Mouse (Mus musculus) liver, embryonic 15.5 days (tissue): ENCODE results near the gene Etl4. TPM values are rescaled to one million over a fixed set of nuclear protein-coding genes. Genes with fewer than 3 reads are reported as not detected.
A peak's percentile ranks its signal among the peaks of the same experiment; 100 is the strongest.

Experiments used
- ATAC-seq: fragments of 200-750 bp; cut with Nextera tagmentation; 2 replicates; pipeline ENCODE4 v1.8.0; 2017; ENCODE audit warnings: moderate number of reproducible peaks, mild to moderate bottlenecking, moderate library complexity; ENCODE audit not compliant: insufficient read depth
- H3K27ac ChIP-seq: fragments of 300-500 bp; sonication (generic); replicated peaks from 2 replicates; pipeline ENCODE4 v1.5.1; 2015; ENCODE audit warnings: mild to moderate bottlenecking, inconsistent platforms
- H3K27me3 ChIP-seq: fragments of 300-500 bp; sonication (generic); 2 replicates; pipeline ENCODE4 v1.6.1; 2015; ENCODE audit warnings: mild to moderate bottlenecking, inconsistent platforms
- H3K36me3 ChIP-seq: fragments of 300-500 bp; sonication (generic); replicated peaks from 2 replicates; pipeline ENCODE4 v1.6.1; 2015; ENCODE audit warnings: moderate library complexity, mild to moderate bottlenecking, inconsistent platforms
- H3K4me1 ChIP-seq: fragments of 300-500 bp; sonication (generic); replicated peaks from 2 replicates; pipeline ENCODE4 v1.6.1; 2015; ENCODE audit warnings: inconsistent platforms
- H3K4me2 ChIP-seq: fragments of 300-500 bp; sonication (generic); 2 replicates; pipeline ENCODE4 v1.6.1; 2015; ENCODE audit warnings: moderate library complexity, mild to moderate bottlenecking, inconsistent platforms
- H3K4me3 ChIP-seq: fragments of 300-500 bp; sonication (generic); replicated peaks from 2 replicates; pipeline ENCODE4 v1.5.1; 2015; ENCODE audit warnings: mild to moderate bottlenecking, inconsistent platforms
- H3K9ac ChIP-seq: fragments of 300-500 bp; sonication (generic); 2 replicates; pipeline ENCODE4 v1.6.1; 2015; ENCODE audit warnings: moderate library complexity, mild to moderate bottlenecking, inconsistent platforms
- H3K9me3 ChIP-seq: fragments of 300-500 bp; sonication (generic); replicated peaks from 2 replicates; pipeline ENCODE4 v1.6.1; 2016; ENCODE audit warnings: inconsistent platforms
- WGBS: fragments of 180-500 bp; shearing (Covaris S2); methylation state at CpG from one replicate; pipeline ENCODE4 v1.1.7; 2015; ENCODE audit warnings: mixed read lengths; ENCODE audit not compliant: insufficient replicate concordance; 5-methylcytosine and 5-hydroxymethylcytosine counted together
- polyA plus RNA-seq: library from polyadenylated mRNA; unstranded; fragments of >200 nt; fragmentation: Nextera tagmentation; extraction: Ambion mirVana; gene quantifications from 2 replicates; pipeline ENCODE4 v1.2.1, GENCODE M21; 2015

Etl4 gene
- polyA plus RNA-seq: 2.4 and 2.5 TPM in 2 replicates

DNA sequence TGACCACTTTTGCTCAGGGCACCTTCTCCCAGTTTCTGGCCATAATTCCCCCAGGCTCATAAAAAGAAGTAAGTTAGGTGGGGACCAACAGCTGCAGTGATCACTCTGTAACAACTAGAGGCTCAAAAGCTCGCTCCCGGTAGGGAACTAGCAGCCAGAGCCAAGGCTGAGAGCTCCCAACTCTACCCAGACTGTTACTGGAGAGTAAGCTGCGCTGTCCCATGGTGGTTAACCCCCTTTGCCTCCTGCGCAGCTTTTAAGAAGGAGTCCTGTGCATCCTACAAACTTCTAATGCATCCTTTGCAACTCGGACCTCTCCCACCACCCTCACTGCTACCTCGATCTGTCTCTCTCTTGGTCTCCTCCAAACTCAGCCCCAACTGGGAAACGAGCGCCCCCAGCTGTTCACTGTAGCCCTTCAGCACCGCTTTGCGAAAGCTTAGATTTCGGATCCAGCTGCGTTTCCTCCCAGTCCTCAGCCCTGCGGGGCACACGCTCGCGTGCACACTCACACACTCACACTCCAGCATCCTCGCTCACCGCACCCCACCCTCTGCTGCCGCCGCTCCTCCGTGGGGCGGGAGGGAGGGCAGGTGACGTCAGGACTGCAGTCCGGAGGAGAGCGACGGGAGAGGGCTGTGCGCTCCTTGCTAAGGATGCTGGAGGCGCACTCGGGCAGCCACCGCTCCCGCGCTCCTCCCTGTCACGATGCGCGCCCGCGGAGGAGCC is at the start of gene Etl4:
Gene Etl4, plus strand, starts transcription at position 610 of the 729 bp plus-strand sequence.
- Histone ChIP-seq H3K36me3 (no peaks in the 10 kb centered on the region), H3K27me3 (peaks cover 26% of the 10 kb centered on the region), H3K27ac (no peak within 1 kb of the TSS), H3K4me2 (peak within 1 kb of the TSS; percentile 32), H3K9me3 (no peaks in the 10 kb centered on the region), H3K4me1 (no peaks in the 10 kb centered on the region), H3K9ac (no peak within 1 kb of the TSS), H3K4me3 (0 out of 2 replicates have a peak within 1 kb of the TSS, but pooled peaks have one; percentile 10)
- ATAC-seq: no peak
- 1% methylated on average over 37 of the region's 37 CpGs for WGBS

DNA sequence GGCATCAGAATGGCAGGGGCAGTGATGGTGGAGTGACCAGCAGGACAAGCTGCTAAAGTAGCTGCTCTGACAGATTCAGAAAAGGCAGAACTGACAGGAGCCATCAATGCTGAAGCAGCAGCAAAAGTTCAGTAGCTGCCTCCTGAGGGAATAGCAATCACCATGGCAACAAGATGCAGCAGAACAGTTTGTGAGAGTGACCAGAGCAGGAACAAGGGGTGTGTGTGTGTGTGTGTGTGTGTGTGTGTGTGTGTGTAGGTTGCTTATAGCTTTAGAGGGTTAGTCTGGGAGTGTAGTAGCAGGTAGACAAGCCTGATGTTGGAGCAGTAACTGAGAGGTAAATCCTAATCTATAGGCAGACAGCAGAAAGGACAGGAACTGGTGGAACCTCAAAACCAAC is 40.4 kb upstream of the Etl4 start:
- Histone ChIP-seq H3K4me1 (no peaks in the 10 kb centered on the region), H3K36me3 (no peaks in the 10 kb centered on the region), H3K27me3 (no peaks in the 10 kb centered on the region), H3K4me3 (no peak overlapping the region), H3K9ac (no peak overlapping the region), H3K27ac (no peak overlapping the region), H3K9me3 (no peaks in the 10 kb centered on the region), H3K4me2 (no peak overlapping the region)
- ATAC-seq: no peak

DNA sequence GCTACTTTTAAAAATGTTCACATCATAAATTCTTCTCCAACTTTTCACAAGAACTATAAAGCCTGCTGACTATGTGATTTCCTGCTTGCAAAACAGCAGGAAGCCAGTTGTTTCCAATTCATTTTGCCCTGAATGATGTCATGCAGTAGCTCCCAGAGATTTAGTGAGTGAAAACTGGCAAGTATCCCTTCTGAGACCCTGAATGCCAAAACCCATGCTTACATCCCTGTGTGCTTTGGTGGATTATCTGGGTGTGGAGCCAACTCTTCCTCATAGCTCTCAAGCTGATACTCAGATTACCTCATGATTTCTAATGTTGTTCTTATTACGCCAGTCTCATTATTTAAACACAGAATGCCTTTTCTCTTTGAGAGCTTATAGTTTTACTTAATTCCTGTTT is 37.7 kb upstream of the Etl4 start:
- no peak overlapping the region for H3K4me3 ChIP-seq
- H3K36me3 ChIP-seq: no peaks in the 10 kb centered on the region
- no peaks in the 10 kb centered on the region for H3K4me1 ChIP-seq
- H3K27ac ChIP-seq: no peak overlapping the region
- no peak for ATAC-seq
- no peak overlapping the region for H3K9ac ChIP-seq
- WGBS: 56% methylated on average over 1 of the region's 1 CpGs
- H3K27me3 ChIP-seq: no peaks in the 10 kb centered on the region
- H3K4me2 ChIP-seq: no peak overlapping the region
- H3K9me3 ChIP-seq: no peaks in the 10 kb centered on the region

DNA sequence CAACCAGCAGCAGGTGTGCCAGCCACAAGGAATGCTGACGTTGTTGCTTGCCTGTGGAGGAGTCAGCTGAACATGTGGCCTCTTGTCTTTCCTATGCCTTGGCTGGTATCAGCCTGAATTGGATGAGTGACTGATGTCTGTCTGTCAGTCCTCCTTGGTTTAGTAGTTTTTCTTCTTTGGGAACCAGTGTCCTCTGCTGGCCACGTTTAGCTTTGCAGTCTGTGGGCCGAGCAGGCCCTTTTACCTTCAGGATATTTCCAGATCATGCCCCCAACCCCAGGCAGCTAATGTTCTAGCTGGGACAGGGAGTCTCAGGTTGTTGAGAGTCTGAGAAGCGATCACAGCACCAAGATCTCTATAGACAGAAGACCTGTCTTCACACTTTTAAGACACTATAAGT is 18.7 kb upstream of the Etl4 start:
- no peak overlapping the region for H3K9ac ChIP-seq
- no peaks in the 10 kb centered on the region for H3K36me3 ChIP-seq
- H3K27me3 ChIP-seq: no peaks in the 10 kb centered on the region
- no peak overlapping the region for H3K4me2 ChIP-seq
- no peak overlapping the region for H3K4me3 ChIP-seq
- H3K9me3 ChIP-seq: no peaks in the 10 kb centered on the region
- no peak overlapping the region for H3K27ac ChIP-seq
- no peaks in the 10 kb centered on the region for H3K4me1 ChIP-seq
- no peak for ATAC-seq
- 26% methylated on average over 4 of the region's 4 CpGs for WGBS

DNA sequence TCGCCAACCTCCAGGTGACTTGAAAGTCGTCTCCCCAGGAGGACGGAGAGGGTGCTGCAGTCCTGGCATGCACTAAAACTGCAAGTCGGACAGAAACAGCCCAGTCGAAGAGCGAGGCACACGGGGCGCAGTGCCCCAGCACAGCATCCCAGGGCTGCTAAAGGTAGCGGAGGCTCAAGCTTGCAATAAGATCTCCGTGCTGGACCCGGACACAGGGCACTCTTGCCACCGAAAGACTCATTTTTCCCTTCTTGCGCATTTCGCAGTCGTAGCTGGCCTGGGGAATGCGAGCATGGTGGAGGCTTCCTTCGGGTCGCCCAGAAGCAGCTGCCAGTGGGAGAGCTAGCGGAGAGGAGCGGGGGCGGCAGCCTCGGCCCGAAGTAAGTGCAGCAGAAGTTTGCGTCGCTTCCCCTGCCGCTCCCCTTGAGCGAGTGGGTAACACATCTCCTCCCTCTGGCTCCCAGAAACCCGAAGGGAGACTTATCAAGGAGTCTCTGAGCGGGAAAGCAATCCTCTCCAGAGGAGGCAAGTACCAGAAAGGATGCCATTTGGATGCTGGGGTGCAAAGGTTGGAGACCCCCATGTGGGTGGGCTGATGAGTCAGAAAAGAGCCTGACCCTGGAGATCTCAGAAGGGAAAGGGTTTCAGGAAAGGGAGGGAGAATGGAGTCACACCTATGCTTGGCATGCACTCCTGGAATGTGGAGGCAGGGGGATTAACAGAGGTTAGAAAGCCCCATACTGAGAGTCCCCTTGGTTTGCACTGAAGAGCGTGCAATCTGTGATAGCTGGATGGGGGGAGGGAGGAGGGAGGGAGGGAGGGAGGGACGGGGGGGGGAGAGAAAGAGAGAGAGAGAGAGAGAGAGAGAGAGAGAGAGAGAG is 560 bp downstream of the Etl4 start:
- H3K9me3 ChIP-seq: no peaks in the 10 kb centered on the region

DNA sequence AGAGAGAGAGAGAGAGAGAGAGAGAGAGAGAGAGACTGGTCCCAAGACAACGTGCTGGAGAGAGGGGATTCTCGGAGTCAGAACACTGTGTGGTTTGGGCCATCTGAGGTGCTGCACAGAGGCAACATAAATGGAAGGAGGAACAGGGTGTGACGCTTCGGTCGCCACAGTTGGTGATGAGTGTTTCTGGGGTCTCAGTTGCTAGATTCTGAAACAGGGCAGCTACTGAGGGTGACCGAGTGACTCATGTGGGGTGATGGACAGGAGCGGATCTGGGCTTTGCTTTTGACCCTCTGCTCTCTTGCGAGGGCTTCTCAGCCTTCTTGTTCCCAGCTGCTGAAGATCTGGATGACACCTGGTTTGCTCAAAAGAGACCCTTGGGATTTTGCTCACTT is 1.2 kb downstream of the Etl4 start:
- peaks cover 26% of the 10 kb centered on the region for H3K27me3 ChIP-seq
- H3K4me3 ChIP-seq: no peak overlapping the region
- H3K36me3 ChIP-seq: no peaks in the 10 kb centered on the region
- ATAC-seq: no peak
- H3K9me3 ChIP-seq: no peaks in the 10 kb centered on the region
- WGBS: 5% methylated on average over 8 of the region's 8 CpGs
- no peaks in the 10 kb centered on the region for H3K4me1 ChIP-seq
- no peak overlapping the region for H3K27ac ChIP-seq
- no peak overlapping the region for H3K9ac ChIP-seq
- no peak overlapping the region for H3K4me2 ChIP-seq

More for the DNA sequence above, 560 bp downstream of the Etl4 start:
- Histone ChIP-seq H3K4me1 (no peaks in the 10 kb centered on the region), H3K27ac (no peak overlapping the region), H3K4me3 (0 out of 2 replicates have a peak overlapping the region, but pooled peaks have one; percentile 10), H3K4me2 (peak overlapping the region; percentile 32), H3K27me3 (peaks cover 26% of the 10 kb centered on the region), H3K9ac (no peak overlapping the region), H3K36me3 (no peaks in the 10 kb centered on the region)
- 2% methylated on average over 30 of the region's 31 CpGs for WGBS
- ATAC-seq: no peak

DNA sequence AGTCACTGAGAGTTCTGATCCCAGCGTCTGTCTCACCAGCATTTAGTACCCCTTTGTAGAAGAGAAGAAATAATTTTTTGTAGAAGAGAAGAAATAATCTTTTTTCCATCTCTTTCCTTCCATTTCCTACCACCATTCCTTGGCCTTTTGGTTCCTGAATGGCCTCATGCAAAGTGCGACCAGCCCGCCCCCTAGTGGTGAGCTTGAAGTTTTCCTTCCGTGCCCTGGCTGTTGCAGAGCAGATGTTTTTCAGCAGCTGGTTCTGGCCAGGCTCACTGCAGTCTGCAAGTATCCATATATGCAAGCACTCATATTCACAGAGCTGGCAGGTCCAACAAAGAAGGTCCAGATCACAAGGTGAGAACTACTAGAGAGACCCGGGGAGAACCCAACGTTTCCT is 9.6 kb downstream of the Etl4 start:
- Histone ChIP-seq H3K4me2 (no peak overlapping the region), H3K36me3 (no peaks in the 10 kb centered on the region), H3K4me3 (no peak overlapping the region), H3K9ac (no peak overlapping the region), H3K27ac (no peak overlapping the region), H3K9me3 (no peaks in the 10 kb centered on the region), H3K27me3 (no peaks in the 10 kb centered on the region), H3K4me1 (no peaks in the 10 kb centered on the region)
- 20% methylated on average over 6 of the region's 6 CpGs for WGBS
- no peak for ATAC-seq

DNA sequence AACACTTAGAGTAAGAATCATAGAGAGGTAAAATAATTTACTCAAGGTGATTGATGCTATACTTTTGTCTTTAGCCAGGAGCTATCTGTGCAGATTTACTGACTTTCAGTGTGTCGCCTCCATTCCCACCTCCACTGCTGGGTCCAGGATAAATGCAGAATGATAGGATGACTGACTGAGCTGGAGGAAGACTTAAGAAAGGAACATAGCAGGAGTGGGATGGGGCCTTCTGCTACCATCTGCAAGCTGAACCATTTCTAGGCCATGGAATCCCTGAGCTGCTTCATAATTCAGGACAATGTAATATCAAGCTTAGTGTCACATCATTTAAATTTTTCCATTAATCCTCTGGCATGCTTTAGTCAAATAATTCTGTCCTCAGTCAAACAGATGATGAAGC is 20.4 kb downstream of the Etl4 start:
- no peak overlapping the region for H3K4me3 ChIP-seq
- 64% methylated on average over 1 of the region's 1 CpGs for WGBS
- no peak for ATAC-seq
- H3K9me3 ChIP-seq: no peaks in the 10 kb centered on the region
- H3K27me3 ChIP-seq: no peaks in the 10 kb centered on the region
- no peak overlapping the region for H3K9ac ChIP-seq
- H3K4me1 ChIP-seq: no peaks in the 10 kb centered on the region
- no peak overlapping the region for H3K4me2 ChIP-seq
- H3K36me3 ChIP-seq: no peaks in the 10 kb centered on the region
- H3K27ac ChIP-seq: no peak overlapping the region

DNA sequence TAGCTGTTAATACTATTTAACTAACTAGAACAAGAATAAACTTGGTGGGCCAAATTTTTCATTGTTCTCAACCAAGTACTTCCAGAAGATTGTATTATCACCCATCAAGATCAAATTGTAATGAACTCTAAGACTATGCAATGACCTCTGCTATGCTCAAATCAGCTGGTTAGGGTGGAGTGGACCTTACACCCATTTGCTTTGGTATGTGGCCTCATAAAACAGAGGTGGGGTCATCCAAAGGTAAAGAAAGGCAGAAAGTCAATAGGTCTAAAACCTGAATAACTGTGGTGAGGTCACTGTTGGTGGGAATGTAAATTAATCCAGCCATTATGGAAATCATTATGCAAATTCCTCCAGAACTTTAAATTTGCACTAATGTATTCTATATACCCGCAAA is 24.3 kb downstream of the Etl4 start:
- Histone ChIP-seq H3K9ac (no peak overlapping the region), H3K27ac (no peak overlapping the region), H3K27me3 (no peaks in the 10 kb centered on the region), H3K9me3 (no peaks in the 10 kb centered on the region), H3K36me3 (no peaks in the 10 kb centered on the region), H3K4me1 (no peaks in the 10 kb centered on the region), H3K4me3 (no peak overlapping the region), H3K4me2 (no peak overlapping the region)
- ATAC-seq: no peak
- 53% methylated on average over 1 of the region's 1 CpGs for WGBS

DNA sequence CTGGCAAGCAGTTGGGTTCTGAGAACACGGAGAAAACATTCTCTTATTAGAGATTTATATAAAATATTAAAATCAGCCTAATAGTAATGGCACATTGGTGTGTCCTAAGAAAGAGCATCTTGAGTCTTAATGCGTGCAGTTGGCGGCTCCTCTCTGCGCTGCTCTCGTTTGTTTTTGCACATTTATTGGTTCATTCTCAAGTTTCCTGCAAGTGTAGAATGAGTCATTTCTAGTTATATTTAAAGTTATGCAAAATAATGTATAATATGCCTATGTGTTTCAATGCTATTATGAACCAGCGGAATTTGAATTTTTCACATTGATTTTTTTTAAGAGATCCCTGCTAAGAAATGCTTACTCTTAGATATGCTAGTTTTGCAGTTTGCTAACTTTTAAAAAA is 35.6 kb downstream of the Etl4 start:
- Histone ChIP-seq H3K9ac (no peak overlapping the region), H3K27me3 (no peaks in the 10 kb centered on the region), H3K27ac (no peak overlapping the region), H3K4me1 (no peaks in the 10 kb centered on the region), H3K36me3 (no peaks in the 10 kb centered on the region), H3K4me3 (no peak overlapping the region), H3K4me2 (no peak overlapping the region), H3K9me3 (no peaks in the 10 kb centered on the region)
- ATAC-seq: no peak
- WGBS: 74% methylated on average over 6 of the region's 6 CpGs

DNA sequence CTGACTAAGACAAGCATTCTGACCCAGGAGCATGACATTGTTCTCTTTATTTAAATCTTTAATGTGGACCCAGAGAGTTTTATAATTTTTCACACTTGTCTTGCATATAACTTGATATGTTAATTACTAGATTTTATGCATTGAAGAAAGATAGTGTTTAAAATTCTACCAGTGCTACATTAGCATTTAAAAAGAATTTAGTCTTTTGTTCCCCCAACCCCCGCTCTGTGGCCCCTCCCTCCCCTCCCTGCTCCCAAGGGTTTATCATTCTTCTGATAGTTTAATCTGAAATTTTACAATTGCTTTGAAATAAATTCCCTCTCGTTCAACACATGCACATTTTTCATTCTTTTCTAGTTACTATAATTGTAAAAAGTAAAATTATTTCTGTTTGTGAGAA is 43.4 kb downstream of the Etl4 start:
- Histone ChIP-seq H3K4me2 (no peak overlapping the region), H3K9me3 (no peaks in the 10 kb centered on the region), H3K9ac (no peak overlapping the region), H3K27ac (no peak overlapping the region), H3K36me3 (no peaks in the 10 kb centered on the region), H3K4me1 (no peaks in the 10 kb centered on the region), H3K27me3 (no peaks in the 10 kb centered on the region), H3K4me3 (no peak overlapping the region)
- WGBS: 50% methylated on average over 2 of the region's 2 CpGs
- no peak for ATAC-seq
